Mouse (Mus musculus) limb, embryonic 10.5 days (tissue): ENCODE measurements at regions not wholly inside any gene's neighbourhood (a gene's known extent, or its start where the extent isn't known, plus 50 kb on each side); places are given as distances from the start of the nearest gene placed in this dataset. TPM values are rescaled to one million over a fixed set of nuclear protein-coding genes. Genes with fewer than 3 reads are reported as not detected.

Source experiments
- microRNA-seq: library from miRNA; unstranded; fragments of <30 nt; microRNA quantifications from one replicate; pipeline ENCODE4, GENCODE M21; 2017

Small RNAs in the stretch of these regions (microRNA-seq; reads per million reads assigned to microRNA genes)
- not detected for gene Gm26455
